Mouse (Mus musculus): ENCODE measurements around the gene Yeats2. TPM values are rescaled to one million over a fixed set of nuclear protein-coding genes. Genes with fewer than 3 reads are reported as not detected.

Gene Yeats2
- 27.3 TPM for polyA plus RNA-seq (2017; shearing (Covaris generic))

GRCm38 (mm10) chr16:20140772-20141531 is at the start of gene Yeats2:
Gene Yeats2 (plus strand): TSS chr16:20141063.

GRCm38 (mm10) chr16:20097069-20097710 is 43.7 kb upstream of the Yeats2 start, which contains the start of gene Klhl24:
Gene Klhl24 (plus strand): TSS chr16:20097542.

GRCm38 (mm10) chr16:20240468-20241414 is 99.9 kb downstream of the Yeats2 start, which contains the start of gene Map6d1:
Gene Map6d1 (minus strand): TSS chr16:20241358.

Other genes starting within 250 kb of the Yeats2 start
- gene Klhl6, start 158.0 kb upstream of the Yeats2 start, polyA plus RNA-seq (2017; shearing (Covaris generic)), result 358 TPM
- 59.5 TPM for gene Klhl24, start 43.5 kb upstream of the Yeats2 start, polyA plus RNA-seq (2017; shearing (Covaris generic))
- 0.16 TPM for gene Map6d1, start 100.3 kb downstream of the Yeats2 start, polyA plus RNA-seq (2017; shearing (Covaris generic))
- 96.1 TPM for gene Parl, start 161.3 kb downstream of the Yeats2 start, polyA plus RNA-seq (2017; shearing (Covaris generic))
- gene Cyp2ab1, start 184.3 kb downstream of the Yeats2 start, polyA plus RNA-seq (2017; shearing (Covaris generic)), result not detected

All from CD4-positive, CD25-positive, alpha-beta regulatory T cell, adult 9 weeks (primary cell).